In genomic region chr16:18201620-18202019, GRCm38 (mm10) we compare ENCODE assay signal across 30 mouse cellular contexts. TPM values are rescaled to one million over a fixed set of nuclear protein-coding genes. Genes with fewer than 3 reads are reported as not detected.
"Had no signal": no experiment of that assay in that cellular context is flagged by ENCODE, and none has a peak within 500 bp of the region (broad histone marks: within the 10 kb centered on the region; RNA-seq: fewer than 3 reads in every experiment).

No protein-coding gene starts in this region.

- H3K4me2 ChIP-seq: heart, embryonic 12.5 days; hindbrain, embryonic 12.5 days; hindbrain, embryonic 14.5 days; limb, embryonic 12.5 days; liver, embryonic 11.5 days; liver, embryonic 13.5 days; liver, embryonic 15.5 days had no signal

- H3K36me3 ChIP-seq: heart, embryonic 10.5 days; heart, embryonic 12.5 days; hindbrain, embryonic 10.5 days; hindbrain, embryonic 12.5 days; limb, embryonic 12.5 days; liver, embryonic 13.5 days; liver, embryonic 15.5 days had no signal

- H3K4me1 ChIP-seq: liver, embryonic 13.5 days; liver, embryonic 15.5 days had no signal

- H3K4me3 ChIP-seq: heart, embryonic 10.5 days; heart, embryonic 12.5 days; hindbrain, embryonic 10.5 days; hindbrain, embryonic 12.5 days; layer of hippocampus, adult 2 months; left cerebral cortex, adult 2 months; limb, embryonic 12.5 days; liver, embryonic 13.5 days; liver, embryonic 15.5 days had no signal

- H3K27me3 ChIP-seq: hindbrain, embryonic 12.5 days; liver, embryonic 13.5 days; liver, embryonic 15.5 days had no signal

- H3K9ac ChIP-seq: heart, embryonic 12.5 days; hindbrain, embryonic 12.5 days; hindbrain, embryonic 14.5 days; limb, embryonic 12.5 days; liver, embryonic 13.5 days; liver, embryonic 15.5 days had no signal

- H3K27ac ChIP-seq: hindbrain, embryonic 10.5 days; hindbrain, embryonic 12.5 days; hindbrain, embryonic 14.5 days; layer of hippocampus, adult 2 months; left cerebral cortex, adult 2 months; limb, embryonic 12.5 days; liver, embryonic 13.5 days; liver, embryonic 15.5 days had no signal

- H3K9me3 ChIP-seq: heart, embryonic 10.5 days; heart, embryonic 12.5 days; hindbrain, embryonic 10.5 days; hindbrain, embryonic 12.5 days; limb, embryonic 12.5 days; liver, embryonic 13.5 days; liver, embryonic 15.5 days had no signal

- ATAC-seq: hindbrain, embryonic 16.5 days; inflammation-experienced regulatory T-cells, adult 6 months had no signal

- DNase-seq: gastrocnemius, postnatal 14 days; gastrocnemius, postnatal 36 days; heart, adult 18-20 months; heart, postnatal 10 days; heart, postnatal 4 days; kidney, adult 11 months; kidney, adult 2 months; kidney, postnatal 10 days; kidney, postnatal 25 days; kidney, postnatal 4 days; left cerebral cortex, postnatal 4 days; liver; liver, embryonic 13.5 days had no signal

RNA-seq across cellular contexts. Expression of gene Ccdc188, which starts 16.1 kb away (rescaled TPM):
- polyA plus RNA-seq: heart, embryonic 10.5 days; heart, embryonic 16.5 days; hindbrain, embryonic 12.5 days; hindbrain, embryonic 14.5 days; hindbrain, embryonic 16.5 days; inflammation-experienced regulatory T-cells, adult 6 months; kidney, adult 2 months; kidney, embryonic 14.5 days; kidney, embryonic 16.5 days; limb, embryonic 12.5 days; limb, embryonic 14.5 days; liver, embryonic 11.5 days; liver, embryonic 13.5 days; liver, embryonic 15.5 days had no signal

RNA-seq across cellular contexts. Expression of gene Gm49776, which starts 56.5 kb away (rescaled TPM):
- polyA plus RNA-seq: gonadal fat pad, adult 2 months; heart, embryonic 16.5 days; hindbrain, embryonic 10.5 days; hindbrain, embryonic 14.5 days; hindbrain, embryonic 16.5 days; inflammation-experienced regulatory T-cells, adult 6 months; kidney, adult 2 months; kidney, embryonic 16.5 days; liver, embryonic 15.5 days had no signal
